Mouse (Mus musculus): Measurements from ENCODE around the gene Secisbp2. TPM values are rescaled to one million over a fixed set of nuclear protein-coding genes. Genes with fewer than 3 reads are reported as not detected.

The Secisbp2 gene
- total and polyA plus RNA-seq, 3 experiments: 23.2 to 28.8 (median 24.4) TPM

DNA sequence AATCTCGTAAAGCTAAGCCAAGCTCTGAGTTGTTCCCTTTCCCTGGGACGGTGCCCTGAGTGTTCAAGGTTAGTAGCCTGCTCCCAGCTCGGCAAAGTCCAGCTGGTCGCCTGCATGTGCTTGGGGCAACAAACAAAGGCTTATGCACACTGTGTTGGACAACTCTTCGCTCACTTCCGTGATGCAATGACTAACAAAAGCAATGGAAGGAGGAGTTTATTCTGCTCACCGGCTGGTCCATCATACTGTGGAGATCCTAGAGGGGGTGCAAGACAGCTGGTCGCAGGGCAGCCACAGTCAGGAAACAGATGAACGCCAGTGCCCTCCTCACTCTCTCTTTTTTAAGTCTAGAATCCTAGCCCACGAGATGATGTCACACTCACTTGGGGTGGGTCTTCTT lies 35.7 kb upstream of the Secisbp2 start:
- dilution Hi-C loops (cut with MboI; ENCODE audit: extremely low pct_ligation_motif_present, extremely low pct_unique_long_range_greater_than_20kb, low sequenced_read_pairs): no loop called here
- H3K9me3 ChIP-seq (replicated peaks; ENCODE audit: low read length): no peaks in the 10 kb centered on the region
- no peak for TF ChIP-seq KAT2A (IDR thresholded peaks at IDR 0.05; ENCODE audit: insufficient replicate concordance, low read length)
- TF ChIP-seq MEF2A (IDR thresholded peaks at IDR 0.05; ENCODE audit: borderline replicate concordance, low read depth, low read length): no peak
- no peak for TF ChIP-seq RAD21 (IDR thresholded peaks at IDR 0.05; ENCODE audit: low read depth, low read length)
- no peak for TF ChIP-seq MAX (IDR thresholded peaks at IDR 0.05; ENCODE audit: low read length)
- no peak for TF ChIP-seq POLR2A (IDR thresholded peaks at IDR 0.05; ENCODE audit: low read depth, low read length)
- no peak for TF ChIP-seq MAFK (IDR thresholded peaks at IDR 0.05; ENCODE audit: insufficient replicate concordance, low read length)
- TF ChIP-seq POLR2AphosphoS2 (IDR thresholded peaks at IDR 0.05; ENCODE audit: low read depth, low read length): no peak
- TF ChIP-seq CHD1 (IDR thresholded peaks at IDR 0.05; ENCODE audit: low read depth, low read length): no peak
- no peak for TF ChIP-seq SMC3 (IDR thresholded peaks at IDR 0.05; ENCODE audit: low read depth, low read length)
- TF ChIP-seq JUN (IDR thresholded peaks at IDR 0.05; ENCODE audit: insufficient read depth, low read depth, low read length): no peak
- DNase-seq (ENCODE audit: extremely low read depth): no peak
- H3K9ac ChIP-seq (ENCODE audit: insufficient read depth, low read depth): no peak overlapping the region
- H3K36me3 ChIP-seq (replicated peaks in 1 of 2; ENCODE audit: control insufficient read depth in 1 of 2, insufficient read depth in 1 of 2, low read length in 1 of 2): no peaks in the 10 kb centered on the region
- peaks cover 3 to 18% of the 10 kb centered on the region in 2 experiments; a peak in 2 of 4 replicates for H3K4me1 ChIP-seq (ENCODE audit: control insufficient read depth in 1 of 2, insufficient read depth in 2 of 2)
- no peaks in the 10 kb centered on the region for H3K79me2 ChIP-seq (replicated peaks; ENCODE audit: control insufficient read depth, extremely low read depth, insufficient read depth, poor library complexity, severe bottlenecking)
- no peaks in the 10 kb centered on the region for H3K27me3 ChIP-seq (replicated peaks)
- no peak overlapping the region for H3K27ac ChIP-seq (ENCODE audit: insufficient read depth, low read depth)
- no peak overlapping the region for H3K4me3 ChIP-seq (replicated peaks in 1 of 3; ENCODE audit: low read depth in 2 of 3, low read length in 2 of 3, poor library complexity in 1 of 3)
- in situ Hi-C loops (cut with MboI; ENCODE audit: low pct_ligation_motif_present, low pct_unique_long_range_greater_than_20kb, low sequenced_read_pairs): loop anchor here (25.0 kb wide), 2 partner anchors 154 to 429 kb away; no protein-coding TSS in a partner anchor
- H3K4me2 ChIP-seq (ENCODE audit: insufficient read depth, low read depth, poor library complexity, severe bottlenecking): no peak overlapping the region

DNA sequence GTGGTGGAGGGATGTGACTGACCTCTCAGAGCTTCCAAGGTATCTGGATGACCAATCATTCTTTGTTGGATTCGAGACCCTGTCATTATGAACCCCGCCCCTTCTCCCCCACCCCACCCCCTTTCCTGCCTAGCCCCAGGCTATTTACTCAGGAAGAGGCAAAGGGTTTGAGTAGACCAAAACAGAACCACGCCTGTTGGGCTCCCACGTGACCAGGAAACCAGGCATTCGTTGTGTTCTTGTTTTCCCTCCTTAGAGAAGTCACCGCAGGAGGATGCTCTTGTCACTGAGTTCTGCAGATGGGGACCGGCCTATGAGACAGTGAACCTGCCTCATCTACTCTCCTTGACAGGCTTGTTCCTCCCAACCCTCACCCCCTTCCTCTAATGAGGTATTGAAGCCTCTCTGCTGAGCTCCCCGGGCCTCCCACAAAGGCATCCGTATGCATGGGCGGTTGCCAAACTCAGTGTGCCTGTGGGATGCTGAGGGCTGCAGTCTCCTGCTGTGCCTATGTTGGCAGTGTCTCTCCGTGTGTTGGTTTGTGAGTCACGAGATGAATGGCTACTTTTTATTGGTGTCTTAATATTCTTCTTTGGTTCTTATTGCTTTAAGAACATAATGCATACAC lies 35.0 kb upstream of the Secisbp2 start:
- no peaks in the 10 kb centered on the region for H3K36me3 ChIP-seq (replicated peaks in 1 of 2; ENCODE audit: control insufficient read depth in 1 of 2, insufficient read depth in 1 of 2, low read length in 1 of 2)
- peaks cover 3 to 18% of the 10 kb centered on the region in 2 experiments; a peak in 2 of 4 replicates for H3K4me1 ChIP-seq (ENCODE audit: control insufficient read depth in 1 of 2, insufficient read depth in 2 of 2)
- TF ChIP-seq UBTF (IDR thresholded peaks at IDR 0.05; ENCODE audit: low read depth, low read length): no peak
- no peak for TF ChIP-seq TBP (conservative IDR thresholded peaks at IDR 0.05; ENCODE audit: low read depth, low read length)
- TF ChIP-seq ZKSCAN1 (IDR thresholded peaks at IDR 0.05; ENCODE audit: borderline replicate concordance, low read depth, low read length): no peak
- TF ChIP-seq CTCF (conservative IDR thresholded peaks at IDR 0.05 in 1 of 2, IDR thresholded peaks at IDR 0.05 in 1 of 2; ENCODE audit: low read depth in 2 of 2, low read length in 2 of 2): no peak
- TF ChIP-seq MXI1 (IDR thresholded peaks at IDR 0.05; ENCODE audit: low read depth, low read length): no peak
- no peak for TF ChIP-seq EP300 (IDR thresholded peaks at IDR 0.05; ENCODE audit: low read length)
- no peak for TF ChIP-seq SIN3A (IDR thresholded peaks at IDR 0.05; ENCODE audit: low read length)
- TF ChIP-seq USF2 (conservative IDR thresholded peaks at IDR 0.05; ENCODE audit: low read depth, low read length): no peak
- TF ChIP-seq RAD21 (IDR thresholded peaks at IDR 0.05; ENCODE audit: low read depth, low read length): no peak
- no peak for TF ChIP-seq PAX5 (IDR thresholded peaks at IDR 0.05; ENCODE audit: low read length)
- TF ChIP-seq ETS1 (conservative IDR thresholded peaks at IDR 0.05; ENCODE audit: low read depth, low read length): no peak
- no peak for TF ChIP-seq KAT2A (IDR thresholded peaks at IDR 0.05; ENCODE audit: insufficient replicate concordance, low read length)
- no peak for TF ChIP-seq POLR2A (IDR thresholded peaks at IDR 0.05; ENCODE audit: low read depth, low read length)
- TF ChIP-seq HCFC1 (IDR thresholded peaks at IDR 0.05; ENCODE audit: low read depth, low read length): no peak
- no peak for TF ChIP-seq JUND (conservative IDR thresholded peaks at IDR 0.05; ENCODE audit: low read depth, low read length)
- TF ChIP-seq E2F4 (IDR thresholded peaks at IDR 0.05; ENCODE audit: insufficient replicate concordance, low read depth, low read length): no peak
- TF ChIP-seq CHD2 (IDR thresholded peaks at IDR 0.05; ENCODE audit: low read length): no peak
- TF ChIP-seq MEF2A (IDR thresholded peaks at IDR 0.05; ENCODE audit: borderline replicate concordance, low read depth, low read length): no peak
- no peak for TF ChIP-seq ZNF384 (IDR thresholded peaks at IDR 0.05; ENCODE audit: low read depth, low read length)
- TF ChIP-seq USF1 (IDR thresholded peaks at IDR 0.05; ENCODE audit: low read depth, low read length): no peak
- no peaks in the 10 kb centered on the region for H3K79me2 ChIP-seq (replicated peaks; ENCODE audit: control insufficient read depth, extremely low read depth, insufficient read depth, poor library complexity, severe bottlenecking)
- no peak overlapping the region for H3K9ac ChIP-seq (ENCODE audit: insufficient read depth, low read depth)
- H3K27me3 ChIP-seq (replicated peaks): no peaks in the 10 kb centered on the region
- dilution Hi-C loops (cut with MboI; ENCODE audit: extremely low pct_ligation_motif_present, extremely low pct_unique_long_range_greater_than_20kb, low sequenced_read_pairs): no loop called here
- DNase-seq (ENCODE audit: extremely low read depth): no peak
- no peak overlapping the region for H3K27ac ChIP-seq (ENCODE audit: insufficient read depth, low read depth)
- no peak overlapping the region for H3K4me3 ChIP-seq (replicated peaks in 1 of 3; ENCODE audit: low read depth in 2 of 3, low read length in 2 of 3, poor library complexity in 1 of 3)
- in situ Hi-C loops (cut with MboI; ENCODE audit: low pct_ligation_motif_present, low pct_unique_long_range_greater_than_20kb, low sequenced_read_pairs): loop anchor here (25.0 kb wide), 2 partner anchors 154 to 429 kb away; no protein-coding TSS in a partner anchor
- no peaks in the 10 kb centered on the region for H3K9me3 ChIP-seq (replicated peaks; ENCODE audit: low read length)
- H3K4me2 ChIP-seq (ENCODE audit: insufficient read depth, low read depth, poor library complexity, severe bottlenecking): no peak overlapping the region

All from CH12.LX (cell line).